Mouse (Mus musculus): ENCODE results near the gene Atp1b2. TPM values are rescaled to one million over a fixed set of nuclear protein-coding genes. Genes with fewer than 3 reads are reported as not detected.

Gene Atp1b2
- total and polyA plus RNA-seq, 3 experiments, result 17.0 to 23.7 (median 20.3) TPM

GRCm38 (mm10) chr11:69590622-69591021 is 15.1 kb downstream of the Atp1b2 start:
- Histone ChIP-seq H3K79me2 (replicated peaks; ENCODE audit: control insufficient read depth, insufficient read depth, low read length) (no peaks in the 10 kb centered on the region), H3K27me3 (ENCODE audit: control insufficient read depth, insufficient read depth, low read length) (no peaks in the 10 kb centered on the region), H3K27ac (no peak overlapping the region), H3K4me3 (no peak overlapping the region), H3K36me3 (ENCODE audit: control insufficient read depth, insufficient read depth, low read length) (no peaks in the 10 kb centered on the region), H3K9ac (ENCODE audit: low read depth, low read length) (no peak overlapping the region), H3K4me1 (ENCODE audit: control insufficient read depth, insufficient read depth, low read length) (no peaks in the 10 kb centered on the region)
- intact Hi-C loops (cut with DNase I), result no loop called here
- 94% methylated on average over 8 of the region's 8 CpGs for WGBS
- DNase-seq, result no peak
- TF ChIP-seq EP300 (IDR thresholded peaks at IDR 0.05; ENCODE audit: insufficient read depth, low read depth, low read length) (no peak), POLR2A (IDR thresholded peaks at IDR 0.05; ENCODE audit: insufficient read depth, low read depth, low read length) (no peak), CTCF (IDR thresholded peaks at IDR 0.05) (no peak)

GRCm38 (mm10) chr11:69589207-69589834 is 16.4 kb downstream of the Atp1b2 start:
- WGBS, result 85% methylated on average over 22 of the region's 22 CpGs
- TF ChIP-seq EP300 (IDR thresholded peaks at IDR 0.05; ENCODE audit: insufficient read depth, low read depth, low read length) (no peak), POLR2A (IDR thresholded peaks at IDR 0.05; ENCODE audit: insufficient read depth, low read depth, low read length) (no peak), CTCF (IDR thresholded peaks at IDR 0.05) (no peak)
- no peaks in the 10 kb centered on the region for H3K4me1 ChIP-seq (ENCODE audit: control insufficient read depth, insufficient read depth, low read length)
- DNase-seq, result no peak
- intact Hi-C loops (cut with DNase I), result no loop called here
- H3K4me3 ChIP-seq, result no peak overlapping the region
- H3K9ac ChIP-seq (ENCODE audit: low read depth, low read length), result no peak overlapping the region
- no peaks in the 10 kb centered on the region for H3K27me3 ChIP-seq (ENCODE audit: control insufficient read depth, insufficient read depth, low read length)
- H3K79me2 ChIP-seq (replicated peaks; ENCODE audit: control insufficient read depth, insufficient read depth, low read length), result no peaks in the 10 kb centered on the region
- H3K27ac ChIP-seq, result no peak overlapping the region
- no peaks in the 10 kb centered on the region for H3K36me3 ChIP-seq (ENCODE audit: control insufficient read depth, insufficient read depth, low read length)

GRCm38 (mm10) chr11:69585718-69586325 is 19.9 kb downstream of the Atp1b2 start:
- no peaks in the 10 kb centered on the region for H3K27me3 ChIP-seq (ENCODE audit: control insufficient read depth, insufficient read depth, low read length)
- H3K27ac ChIP-seq, result no peak overlapping the region
- WGBS, result 60% methylated on average over 7 of the region's 7 CpGs
- no peaks in the 10 kb centered on the region for H3K36me3 ChIP-seq (ENCODE audit: control insufficient read depth, insufficient read depth, low read length)
- no peak overlapping the region for H3K9ac ChIP-seq (ENCODE audit: low read depth, low read length)
- no peak for DNase-seq
- TF ChIP-seq CTCF (IDR thresholded peaks at IDR 0.05) (no peak), EP300 (IDR thresholded peaks at IDR 0.05; ENCODE audit: insufficient read depth, low read depth, low read length) (no peak), POLR2A (IDR thresholded peaks at IDR 0.05; ENCODE audit: insufficient read depth, low read depth, low read length) (no peak)
- intact Hi-C loops (cut with DNase I), result no loop called here
- no peaks in the 10 kb centered on the region; the same call in 1 of the 2 replicates for H3K79me2 ChIP-seq (replicated peaks; ENCODE audit: control insufficient read depth, insufficient read depth, low read length)
- H3K4me3 ChIP-seq, result no peak overlapping the region
- peaks cover 4% of the 10 kb centered on the region for H3K4me1 ChIP-seq (ENCODE audit: control insufficient read depth, insufficient read depth, low read length)

- intact Hi-C loops (cut with DNase I), result loop anchor here (5.0 kb wide), 1 partner anchor 97 kb away; the partner anchor contains the start of gene Senp3
- H3K27ac ChIP-seq, result no peak overlapping the region
These were observed 20.8 kb downstream of the Atp1b2 start for GRCm38 (mm10) chr11:69584937-69585336.

GRCm38 (mm10) chr11:69584008-69584407 is 21.7 kb downstream of the Atp1b2 start:
- Histone ChIP-seq H3K4me3 (no peak overlapping the region), H3K36me3 (ENCODE audit: control insufficient read depth, insufficient read depth, low read length) (no peaks in the 10 kb centered on the region), H3K4me1 (ENCODE audit: control insufficient read depth, insufficient read depth, low read length) (peaks cover 4% of the 10 kb centered on the region), H3K9ac (ENCODE audit: low read depth, low read length) (no peak overlapping the region), H3K79me2 (replicated peaks; ENCODE audit: control insufficient read depth, insufficient read depth, low read length) (no peaks in the 10 kb centered on the region; the same call in 1 of the 2 replicates), H3K27ac (no peak overlapping the region), H3K27me3 (ENCODE audit: control insufficient read depth, insufficient read depth, low read length) (no peaks in the 10 kb centered on the region)
- 79% methylated on average over 7 of the region's 7 CpGs for WGBS
- DNase-seq, result no peak
- intact Hi-C loops (cut with DNase I), result loop anchor here (5.0 kb wide), 1 partner anchor 98 kb away; the partner anchor contains the start of gene Senp3
- TF ChIP-seq POLR2A (IDR thresholded peaks at IDR 0.05; ENCODE audit: insufficient read depth, low read depth, low read length) (no peak), CTCF (IDR thresholded peaks at IDR 0.05) (no peak), EP300 (IDR thresholded peaks at IDR 0.05; ENCODE audit: insufficient read depth, low read depth, low read length) (no peak)

More at GRCm38 (mm10) chr11:69584937-69585336, 20.8 kb downstream of the Atp1b2 start:
- Histone ChIP-seq H3K27me3 (ENCODE audit: control insufficient read depth, insufficient read depth, low read length) (no peaks in the 10 kb centered on the region), H3K79me2 (replicated peaks; ENCODE audit: control insufficient read depth, insufficient read depth, low read length) (no peaks in the 10 kb centered on the region; the same call in 1 of the 2 replicates), H3K4me3 (no peak overlapping the region), H3K36me3 (ENCODE audit: control insufficient read depth, insufficient read depth, low read length) (no peaks in the 10 kb centered on the region), H3K9ac (ENCODE audit: low read depth, low read length) (no peak overlapping the region), H3K4me1 (ENCODE audit: control insufficient read depth, insufficient read depth, low read length) (peaks cover 4% of the 10 kb centered on the region)
- DNase-seq, result no peak
- 92% methylated on average over 13 of the region's 13 CpGs for WGBS
- TF ChIP-seq CTCF (IDR thresholded peaks at IDR 0.05), result no peak
- no peak for TF ChIP-seq EP300 (IDR thresholded peaks at IDR 0.05; ENCODE audit: insufficient read depth, low read depth, low read length)
- no peak for TF ChIP-seq POLR2A (IDR thresholded peaks at IDR 0.05; ENCODE audit: insufficient read depth, low read depth, low read length)

Data from heart, adult 2 months (tissue).